Mouse (Mus musculus): Measurements from ENCODE around the gene Rab7. TPM values are rescaled to one million over a fixed set of nuclear protein-coding genes. Genes with fewer than 3 reads are reported as not detected.

Gene Rab7
- total and polyA plus RNA-seq, 2 experiments, result 69.7 to 134 TPM

DNA sequence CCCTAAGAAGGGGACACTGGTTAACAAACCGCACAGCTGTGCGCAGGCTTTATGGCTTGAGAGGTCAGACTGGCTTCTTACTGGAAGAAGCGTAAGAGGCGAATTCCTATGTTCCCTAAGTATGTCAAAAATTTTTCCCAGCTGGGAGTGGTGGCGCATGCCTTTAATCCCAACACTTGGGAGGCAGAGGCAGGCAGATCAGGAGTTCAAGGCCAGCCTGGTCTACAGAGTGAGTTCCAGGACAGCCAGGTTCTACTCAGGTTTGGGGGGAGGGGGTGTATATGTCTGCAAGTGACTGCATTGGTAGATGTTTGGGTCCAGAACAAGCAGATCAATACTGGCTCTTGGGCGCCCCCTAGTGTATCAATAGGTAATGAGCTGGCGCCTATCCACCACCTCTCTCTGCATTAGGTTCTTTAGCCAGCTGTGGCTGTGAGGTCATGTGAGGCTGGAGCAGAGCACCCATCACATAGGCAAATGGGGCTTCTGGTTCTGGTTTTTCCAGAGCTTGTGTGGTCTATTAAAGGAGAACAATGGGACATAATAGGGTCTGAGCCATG lies 47.3 kb downstream of the Rab7 start:
- Histone ChIP-seq H3K4me1 (ENCODE audit: control insufficient read depth, insufficient read depth, low read length) (peaks cover 7% of the 10 kb centered on the region), H3K27ac (replicated peaks; ENCODE audit: insufficient read depth, low read depth, low read length) (no peak overlapping the region), H3K9ac (ENCODE audit: low read depth, low read length) (no peak overlapping the region), H3K79me2 (ENCODE audit: control insufficient read depth, insufficient read depth, low read length) (no peaks in the 10 kb centered on the region), H3K36me3 (ENCODE audit: control insufficient read depth, insufficient read depth, low read length) (peaks cover 20% of the 10 kb centered on the region), H3K4me3 (ENCODE audit: insufficient read depth, low read depth, low read length) (no peak overlapping the region), H3K27me3 (ENCODE audit: control insufficient read depth, insufficient read depth, low read length) (no peaks in the 10 kb centered on the region)
- peak; percentile 66 for TF ChIP-seq CTCF (IDR thresholded peaks at IDR 0.05; ENCODE audit: low read depth, low read length)
- TF ChIP-seq POLR2A (IDR thresholded peaks at IDR 0.05; ENCODE audit: extremely low read depth, insufficient read depth, low read length), result no peak
- WGBS, result 58% methylated on average over 7 of the region's 7 CpGs
- peak; percentile 64 for DNase-seq (ENCODE audit: extremely low read depth, low read depth, low spot score)

DNA sequence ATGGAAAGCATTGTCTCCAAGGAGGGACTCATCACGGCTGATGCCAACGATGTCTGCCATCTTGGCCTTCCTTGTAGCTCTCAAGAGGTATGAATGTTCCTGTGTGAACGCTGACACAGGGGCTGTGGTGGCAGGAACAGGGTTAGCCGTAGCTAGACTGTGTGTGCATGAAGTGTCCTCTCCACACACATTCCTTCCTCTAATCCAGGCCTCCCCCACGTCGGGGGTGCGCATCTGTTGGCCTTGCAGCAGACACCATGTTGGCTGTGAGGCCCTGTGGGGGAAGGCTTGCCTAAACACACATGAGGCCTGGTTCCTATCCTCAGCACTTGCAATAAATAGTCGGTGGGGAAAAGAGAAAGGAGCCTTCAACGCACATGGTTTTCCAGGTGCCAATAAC lies 48.5 kb downstream of the Rab7 start:
- no peaks in the 10 kb centered on the region for H3K27me3 ChIP-seq (ENCODE audit: control insufficient read depth, insufficient read depth, low read length)
- no peak overlapping the region for H3K27ac ChIP-seq (replicated peaks; ENCODE audit: insufficient read depth, low read depth, low read length)
- H3K79me2 ChIP-seq (ENCODE audit: control insufficient read depth, insufficient read depth, low read length), result no peaks in the 10 kb centered on the region
- H3K4me3 ChIP-seq (ENCODE audit: insufficient read depth, low read depth, low read length), result no peak overlapping the region
- no peak for DNase-seq (ENCODE audit: extremely low read depth, low read depth, low spot score)
- no peak for TF ChIP-seq CTCF (IDR thresholded peaks at IDR 0.05; ENCODE audit: low read depth, low read length)
- no peak for TF ChIP-seq POLR2A (IDR thresholded peaks at IDR 0.05; ENCODE audit: extremely low read depth, insufficient read depth, low read length)
- H3K4me1 ChIP-seq (ENCODE audit: control insufficient read depth, insufficient read depth, low read length), result peaks cover 13% of the 10 kb centered on the region
- WGBS, result 92% methylated on average over 9 of the region's 9 CpGs
- peaks cover 9% of the 10 kb centered on the region; the same call in 1 of the 2 replicates for H3K36me3 ChIP-seq (ENCODE audit: control insufficient read depth, insufficient read depth, low read length)
- H3K9ac ChIP-seq (ENCODE audit: low read depth, low read length), result no peak overlapping the region

DNA sequence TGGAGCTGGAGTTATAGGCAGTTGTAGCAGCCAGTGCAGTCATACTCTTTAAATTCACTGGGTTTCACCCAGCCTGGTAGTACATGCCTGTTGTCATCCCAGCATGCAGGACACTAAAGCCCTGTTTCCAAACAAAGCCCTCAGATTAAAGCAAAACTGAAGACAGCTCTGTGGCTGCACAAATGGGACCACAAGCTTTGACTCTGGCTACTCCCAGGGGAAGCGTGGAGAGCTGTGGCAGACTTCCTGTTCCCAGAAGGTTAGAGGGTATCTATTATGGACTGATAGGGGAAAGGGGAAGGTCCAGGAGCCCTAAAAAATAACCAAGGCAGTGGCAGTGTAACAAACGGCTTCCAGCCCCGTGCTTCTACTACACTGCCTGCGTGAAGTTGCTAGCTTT lies 49.6 kb downstream of the Rab7 start:
- no peak for DNase-seq (ENCODE audit: extremely low read depth, low read depth, low spot score)
- Histone ChIP-seq H3K4me1 (ENCODE audit: control insufficient read depth, insufficient read depth, low read length) (peaks cover 13% of the 10 kb centered on the region), H3K36me3 (ENCODE audit: control insufficient read depth, insufficient read depth, low read length) (peaks cover 3% of the 10 kb centered on the region; the same call in 1 of the 2 replicates), H3K9ac (ENCODE audit: low read depth, low read length) (no peak overlapping the region), H3K79me2 (ENCODE audit: control insufficient read depth, insufficient read depth, low read length) (no peaks in the 10 kb centered on the region), H3K4me3 (ENCODE audit: insufficient read depth, low read depth, low read length) (no peak overlapping the region), H3K27ac (replicated peaks; ENCODE audit: insufficient read depth, low read depth, low read length) (no peak overlapping the region), H3K27me3 (ENCODE audit: control insufficient read depth, insufficient read depth, low read length) (no peaks in the 10 kb centered on the region)
- 63% methylated on average over 4 of the region's 4 CpGs for WGBS
- TF ChIP-seq CTCF (IDR thresholded peaks at IDR 0.05; ENCODE audit: low read depth, low read length), result no peak
- no peak for TF ChIP-seq POLR2A (IDR thresholded peaks at IDR 0.05; ENCODE audit: extremely low read depth, insufficient read depth, low read length)

GRCm38 (mm10) chr6:87993790-87994571 lies 51.1 kb downstream of the Rab7 start:
- H3K27me3 ChIP-seq (ENCODE audit: control insufficient read depth, insufficient read depth, low read length), result no peaks in the 10 kb centered on the region
- DNase-seq (ENCODE audit: extremely low read depth, low read depth, low spot score), result no peak
- H3K9ac ChIP-seq (ENCODE audit: low read depth, low read length), result no peak overlapping the region
- no peak overlapping the region for H3K4me3 ChIP-seq (ENCODE audit: insufficient read depth, low read depth, low read length)
- 21% methylated on average over 18 of the region's 18 CpGs for WGBS
- peak overlapping the region; percentile 72 for H3K27ac ChIP-seq (replicated peaks; ENCODE audit: insufficient read depth, low read depth, low read length)
- H3K79me2 ChIP-seq (ENCODE audit: control insufficient read depth, insufficient read depth, low read length), result no peaks in the 10 kb centered on the region
- 0 out of 2 replicates have a peak, but pooled peaks cover 1% of the 10 kb centered on the region for H3K36me3 ChIP-seq (ENCODE audit: control insufficient read depth, insufficient read depth, low read length)
- peaks cover 13% of the 10 kb centered on the region for H3K4me1 ChIP-seq (ENCODE audit: control insufficient read depth, insufficient read depth, low read length)
- TF ChIP-seq POLR2A (IDR thresholded peaks at IDR 0.05; ENCODE audit: extremely low read depth, insufficient read depth, low read length), result no peak
- no peak for TF ChIP-seq CTCF (IDR thresholded peaks at IDR 0.05; ENCODE audit: low read depth, low read length)

DNA sequence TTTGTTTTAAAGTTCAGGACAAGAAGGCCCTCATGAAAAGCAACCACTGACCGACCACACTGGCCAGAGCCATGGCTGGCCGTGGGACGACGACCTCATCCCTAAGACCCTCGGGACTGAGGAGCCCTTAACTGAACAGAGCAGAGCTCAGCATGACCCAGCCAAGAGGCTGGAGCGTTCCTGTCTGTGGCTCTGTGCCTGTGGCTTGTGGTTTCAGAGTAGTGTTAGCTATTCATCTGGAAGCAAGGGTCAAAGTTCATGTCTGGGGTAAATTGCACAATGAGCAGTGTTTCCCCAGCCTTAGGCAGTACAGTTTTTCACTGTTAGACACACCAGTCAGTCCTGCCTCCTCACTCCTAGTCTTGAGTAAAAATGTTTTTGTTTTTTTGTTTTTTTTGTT lies 52.3 kb downstream of the Rab7 start:
- Histone ChIP-seq H3K4me1 (ENCODE audit: control insufficient read depth, insufficient read depth, low read length) (peaks cover 13% of the 10 kb centered on the region), H3K27me3 (ENCODE audit: control insufficient read depth, insufficient read depth, low read length) (no peaks in the 10 kb centered on the region), H3K36me3 (ENCODE audit: control insufficient read depth, insufficient read depth, low read length) (no peaks in the 10 kb centered on the region), H3K4me3 (ENCODE audit: insufficient read depth, low read depth, low read length) (no peak overlapping the region), H3K9ac (ENCODE audit: low read depth, low read length) (peak overlapping the region; percentile 37; the same call in 1 of the 2 replicates), H3K27ac (replicated peaks; ENCODE audit: insufficient read depth, low read depth, low read length) (peak overlapping the region; percentile 72), H3K79me2 (ENCODE audit: control insufficient read depth, insufficient read depth, low read length) (no peaks in the 10 kb centered on the region)
- WGBS, result 17% methylated on average over 6 of the region's 6 CpGs
- no peak for TF ChIP-seq CTCF (IDR thresholded peaks at IDR 0.05; ENCODE audit: low read depth, low read length)
- 0 out of 2 replicates have a peak, but pooled peaks have one; percentile 23 for TF ChIP-seq POLR2A (IDR thresholded peaks at IDR 0.05; ENCODE audit: extremely low read depth, insufficient read depth, low read length)
- peak; percentile 97 for DNase-seq (ENCODE audit: extremely low read depth, low read depth, low spot score)

DNA sequence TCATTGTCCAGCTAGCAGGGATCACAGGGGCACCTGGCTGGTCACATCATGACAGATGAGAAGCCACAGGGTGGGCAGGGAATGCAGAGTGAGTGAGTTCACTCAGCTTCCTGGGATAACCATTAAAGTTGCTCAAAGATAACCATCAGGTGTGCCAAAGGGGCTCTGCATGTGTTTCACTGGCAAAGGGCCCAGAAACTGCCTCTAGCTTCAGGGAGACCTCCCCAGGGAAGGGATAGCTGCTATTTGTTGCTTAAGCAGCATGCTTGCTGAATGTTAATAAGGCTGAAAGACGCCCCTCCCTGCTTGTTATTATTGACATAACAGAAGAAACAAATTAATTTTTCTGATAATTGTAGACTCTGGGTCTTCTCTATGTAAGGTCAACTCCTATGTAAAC lies 53.2 kb downstream of the Rab7 start:
- H3K79me2 ChIP-seq (ENCODE audit: control insufficient read depth, insufficient read depth, low read length), result no peaks in the 10 kb centered on the region
- H3K27ac ChIP-seq (replicated peaks; ENCODE audit: insufficient read depth, low read depth, low read length), result no peak overlapping the region
- H3K4me3 ChIP-seq (ENCODE audit: insufficient read depth, low read depth, low read length), result no peak overlapping the region
- TF ChIP-seq POLR2A (IDR thresholded peaks at IDR 0.05; ENCODE audit: extremely low read depth, insufficient read depth, low read length) (no peak), CTCF (IDR thresholded peaks at IDR 0.05; ENCODE audit: low read depth, low read length) (no peak)
- no peak overlapping the region for H3K9ac ChIP-seq (ENCODE audit: low read depth, low read length)
- WGBS, result 85% methylated on average over 1 of the region's 1 CpGs
- DNase-seq (ENCODE audit: extremely low read depth, low read depth, low spot score), result no peak
- no peaks in the 10 kb centered on the region for H3K27me3 ChIP-seq (ENCODE audit: control insufficient read depth, insufficient read depth, low read length)
- no peaks in the 10 kb centered on the region for H3K36me3 ChIP-seq (ENCODE audit: control insufficient read depth, insufficient read depth, low read length)
- peaks cover 13% of the 10 kb centered on the region for H3K4me1 ChIP-seq (ENCODE audit: control insufficient read depth, insufficient read depth, low read length)
